Mouse (Mus musculus): ENCODE data around the gene Hnrnpa1. TPM values are rescaled to one million over a fixed set of nuclear protein-coding genes. Genes with fewer than 3 reads are reported as not detected.
"Not testable (repeated sequence)": the region's sequence is repeated elsewhere in the genome, so short reads cannot be mapped to it uniquely, and the experiment has no call there.

The Hnrnpa1 gene
- total RNA-seq, 1 experiment from 2014 or later: 1,831 TPM

DNA sequence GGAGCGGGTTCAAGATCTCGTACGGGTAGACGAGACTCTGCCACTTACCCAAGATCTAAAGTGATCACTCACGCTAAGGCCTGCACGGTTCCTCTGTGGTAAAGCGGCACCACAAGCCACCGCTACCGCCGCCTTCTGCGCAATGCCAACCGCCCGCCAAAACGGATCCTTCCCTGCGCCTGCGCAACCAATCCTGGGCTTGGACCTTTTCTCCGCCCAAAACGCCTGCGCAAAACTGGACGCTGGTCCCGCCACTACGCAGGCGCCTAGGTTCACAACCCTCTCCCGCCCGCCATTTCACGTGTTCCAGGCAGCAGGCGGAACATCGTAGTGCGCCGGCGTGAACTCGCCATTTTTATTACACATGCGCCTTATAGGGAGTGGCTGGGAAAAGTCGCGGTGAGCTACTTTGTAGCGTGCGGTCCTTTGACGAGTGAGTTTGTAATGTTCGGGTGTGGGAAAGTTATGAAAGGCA, 510 bp upstream of the Hnrnpa1 start, which contains the start of gene Cbx5:
Gene Cbx5 (minus strand): TSS at position 132 of the 475 bp plus-strand sequence.
- ATAC-seq (replicated peaks; ENCODE audit: low read depth, poor library complexity, severe bottlenecking): peak; percentile 67

GRCm38 (mm10) chr15:103241071-103242018, 1.1 kb downstream of the Hnrnpa1 start:
- not testable (repeated sequence) for ATAC-seq (replicated peaks; ENCODE audit: low read depth, poor library complexity, severe bottlenecking)

GRCm38 (mm10) chr15:103242885-103243284, 2.7 kb downstream of the Hnrnpa1 start:
- ATAC-seq (replicated peaks; ENCODE audit: low read depth, poor library complexity, severe bottlenecking): no peak

DNA sequence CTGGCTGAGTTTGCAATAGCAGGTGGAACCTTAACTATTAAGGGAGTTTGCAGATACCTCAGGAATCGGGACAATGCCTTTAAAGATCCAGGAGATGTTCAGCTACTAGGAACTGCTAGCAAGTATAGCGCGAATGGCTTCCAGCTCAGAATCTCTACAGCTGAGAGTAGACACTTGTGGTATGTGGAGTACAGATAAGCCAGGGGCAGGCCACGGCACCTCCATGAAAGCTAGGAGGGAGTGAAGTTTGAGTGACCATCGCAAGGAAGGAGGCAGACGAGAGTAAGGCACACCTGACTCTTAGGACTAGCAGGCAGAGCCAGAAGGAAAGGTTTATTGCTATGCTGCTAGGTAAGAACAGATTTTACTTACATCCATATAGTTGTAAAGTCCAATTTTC, 5.4 kb downstream of the Hnrnpa1 start:
- ATAC-seq (replicated peaks; ENCODE audit: low read depth, poor library complexity, severe bottlenecking): no peak

DNA sequence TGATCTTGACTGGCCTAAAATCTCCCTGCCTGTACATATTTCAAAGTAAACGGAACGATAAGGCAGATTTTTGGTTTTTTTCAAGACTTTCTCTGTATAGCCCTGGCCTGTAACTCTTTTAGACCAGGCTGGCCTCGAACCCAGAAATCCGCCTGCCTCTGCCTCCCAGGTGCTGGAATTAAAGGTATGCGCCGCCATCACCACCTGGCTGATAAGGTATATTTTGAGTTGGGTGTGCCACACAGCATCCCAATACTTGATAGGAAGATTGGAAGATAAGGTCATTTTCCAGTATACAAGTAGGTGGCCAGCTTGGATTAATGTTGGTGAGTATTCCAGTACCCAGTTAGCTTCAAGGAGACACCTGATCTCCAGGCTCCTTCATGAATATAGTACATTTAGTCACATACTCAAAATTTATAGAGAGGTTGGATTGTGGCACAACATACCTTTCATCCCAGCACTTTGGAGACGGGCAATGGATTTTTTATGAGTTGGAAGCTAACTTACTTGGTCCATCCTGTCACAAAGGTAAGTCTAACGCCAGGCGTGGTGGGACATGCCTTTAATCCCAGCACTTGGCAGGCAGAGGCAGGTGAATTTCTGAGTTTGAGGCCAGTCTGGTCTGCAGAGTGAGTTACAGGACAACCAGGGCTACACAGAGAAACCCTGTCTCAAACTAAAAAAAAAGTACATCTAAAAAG, 7.0 kb downstream of the Hnrnpa1 start:
- no peak for ATAC-seq (replicated peaks; ENCODE audit: low read depth, poor library complexity, severe bottlenecking)

DNA sequence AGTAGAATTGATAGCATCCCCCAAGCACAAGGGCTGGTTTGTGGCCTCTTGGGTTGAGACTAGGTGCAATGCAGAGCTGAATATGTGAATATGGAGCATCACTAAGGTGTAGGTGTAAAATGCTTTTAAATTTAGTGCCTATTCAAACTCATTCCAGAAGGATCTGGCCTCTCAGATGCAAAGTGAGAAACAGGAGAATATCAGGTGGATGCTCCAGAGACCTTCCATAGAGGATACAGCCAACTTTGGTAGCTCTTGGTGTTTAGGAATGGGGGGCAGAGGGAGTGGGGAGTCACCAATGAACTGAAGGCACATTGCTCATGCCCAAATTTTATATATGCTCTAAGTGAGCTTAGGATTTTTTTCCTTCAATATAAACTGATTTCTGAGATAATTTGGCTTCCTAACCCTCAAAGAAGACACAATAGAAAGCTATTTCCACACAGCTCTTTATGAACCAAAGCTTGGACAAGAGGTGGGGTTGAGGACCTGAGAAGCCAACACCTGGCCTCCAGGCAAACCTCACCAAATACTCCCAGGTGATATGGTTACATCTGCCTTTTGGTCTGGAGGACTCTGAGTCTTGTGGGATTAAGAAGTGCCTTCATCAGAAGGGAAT, 7.7 kb downstream of the Hnrnpa1 start:
- ATAC-seq (replicated peaks; ENCODE audit: low read depth, poor library complexity, severe bottlenecking): no peak

GRCm38 (mm10) chr15:103248401-103249313, 8.4 kb downstream of the Hnrnpa1 start:
- ATAC-seq (replicated peaks; ENCODE audit: low read depth, poor library complexity, severe bottlenecking): no peak

DNA sequence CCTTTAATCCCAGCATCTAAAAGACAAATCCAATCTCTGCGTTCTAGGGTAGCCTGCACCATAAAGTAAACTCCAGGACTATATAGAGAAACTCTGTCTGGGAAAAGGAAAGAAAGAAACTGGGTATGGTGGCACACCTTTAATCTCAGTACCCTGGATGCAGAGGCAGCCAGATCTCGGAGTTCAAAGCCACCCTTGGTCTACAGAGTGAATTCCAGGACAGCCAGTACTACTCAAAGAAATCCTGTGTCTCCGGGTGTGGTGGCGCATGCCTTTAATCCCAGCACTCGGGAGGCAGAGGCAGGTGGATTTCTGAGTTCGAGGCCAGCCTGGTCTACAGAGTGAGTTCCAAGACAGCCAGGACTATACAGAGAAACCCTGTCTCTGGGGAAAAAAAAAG, 9.3 kb downstream of the Hnrnpa1 start:
- ATAC-seq (replicated peaks; ENCODE audit: low read depth, poor library complexity, severe bottlenecking): not testable (repeated sequence)

GRCm38 (mm10) chr15:103250195-103250740, 10.0 kb downstream of the Hnrnpa1 start:
- peak; percentile 30; the same call in 1 of the 2 replicates for ATAC-seq (replicated peaks; ENCODE audit: low read depth, poor library complexity, severe bottlenecking)

- no peak; the same call in 1 of the 2 replicates for ATAC-seq (replicated peaks; ENCODE audit: low read depth, poor library complexity, severe bottlenecking)
These were observed 11.4 kb downstream of the Hnrnpa1 start for GRCm38 (mm10) chr15:103251595-103251994.

- ATAC-seq (replicated peaks; ENCODE audit: low read depth, poor library complexity, severe bottlenecking): peak; percentile 30
These were observed 12.4 kb downstream of the Hnrnpa1 start for GRCm38 (mm10) chr15:103252660-103253059.

DNA sequence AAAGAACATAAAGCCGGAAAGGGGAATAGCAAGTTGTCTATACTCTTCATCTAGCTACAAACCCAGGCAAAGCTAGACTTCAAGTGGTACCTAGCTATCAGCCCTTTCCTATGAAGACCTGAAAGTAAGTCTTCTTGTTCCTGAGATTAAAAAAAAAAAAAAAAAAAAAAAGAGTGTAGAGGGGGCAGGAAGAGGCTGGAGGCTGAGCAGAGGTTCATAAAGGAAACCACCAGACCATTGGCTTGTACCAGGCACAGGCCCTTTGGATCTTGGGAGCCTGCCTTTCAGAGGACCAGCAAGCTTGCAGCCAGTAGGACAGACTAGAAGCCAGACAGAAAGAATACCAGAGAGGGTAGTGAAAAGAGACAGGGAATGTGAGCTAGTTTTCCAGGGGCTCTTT, 13.1 kb downstream of the Hnrnpa1 start:
- no peak for ATAC-seq (replicated peaks; ENCODE audit: low read depth, poor library complexity, severe bottlenecking)

GRCm38 (mm10) chr15:103255169-103255568, 14.9 kb downstream of the Hnrnpa1 start:
- ATAC-seq (replicated peaks; ENCODE audit: low read depth, poor library complexity, severe bottlenecking): peak; percentile 24

DNA sequence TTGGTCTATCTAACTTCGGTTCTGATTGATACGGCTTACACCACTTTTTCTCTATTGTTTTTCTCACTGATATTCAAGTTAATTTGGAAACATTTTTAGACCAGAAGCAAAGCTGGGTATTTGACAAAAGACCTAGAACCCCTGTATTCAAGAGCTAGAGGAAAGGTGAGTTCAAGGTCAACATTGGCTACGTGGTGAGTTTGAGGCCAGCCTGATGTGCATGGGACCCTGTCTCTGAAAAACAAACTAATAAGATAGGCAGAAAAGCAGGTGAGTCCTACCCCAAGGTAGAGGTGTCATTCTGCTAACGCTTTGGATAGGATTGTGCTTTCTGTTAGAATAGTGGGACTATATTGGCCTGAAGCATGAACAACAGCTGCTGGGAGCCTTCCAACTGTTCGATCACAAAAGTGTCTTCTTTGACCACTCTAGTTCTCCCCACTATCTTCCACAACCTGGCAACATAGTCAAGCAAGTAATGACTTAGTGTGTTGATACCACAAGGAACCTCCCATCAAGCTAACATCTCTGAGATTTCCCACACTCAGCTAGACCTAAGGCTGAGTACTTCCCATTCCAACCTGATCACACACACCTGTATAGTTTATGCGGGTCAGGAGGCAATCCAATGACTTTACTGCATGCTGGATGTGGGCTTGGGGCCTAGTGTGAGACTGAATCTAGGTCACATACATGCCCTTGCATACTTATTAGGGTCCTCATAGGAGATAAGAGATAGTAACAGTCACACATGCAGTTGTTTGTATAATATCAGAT, 16.2 kb downstream of the Hnrnpa1 start:
- ATAC-seq (replicated peaks; ENCODE audit: low read depth, poor library complexity, severe bottlenecking): no peak

DNA sequence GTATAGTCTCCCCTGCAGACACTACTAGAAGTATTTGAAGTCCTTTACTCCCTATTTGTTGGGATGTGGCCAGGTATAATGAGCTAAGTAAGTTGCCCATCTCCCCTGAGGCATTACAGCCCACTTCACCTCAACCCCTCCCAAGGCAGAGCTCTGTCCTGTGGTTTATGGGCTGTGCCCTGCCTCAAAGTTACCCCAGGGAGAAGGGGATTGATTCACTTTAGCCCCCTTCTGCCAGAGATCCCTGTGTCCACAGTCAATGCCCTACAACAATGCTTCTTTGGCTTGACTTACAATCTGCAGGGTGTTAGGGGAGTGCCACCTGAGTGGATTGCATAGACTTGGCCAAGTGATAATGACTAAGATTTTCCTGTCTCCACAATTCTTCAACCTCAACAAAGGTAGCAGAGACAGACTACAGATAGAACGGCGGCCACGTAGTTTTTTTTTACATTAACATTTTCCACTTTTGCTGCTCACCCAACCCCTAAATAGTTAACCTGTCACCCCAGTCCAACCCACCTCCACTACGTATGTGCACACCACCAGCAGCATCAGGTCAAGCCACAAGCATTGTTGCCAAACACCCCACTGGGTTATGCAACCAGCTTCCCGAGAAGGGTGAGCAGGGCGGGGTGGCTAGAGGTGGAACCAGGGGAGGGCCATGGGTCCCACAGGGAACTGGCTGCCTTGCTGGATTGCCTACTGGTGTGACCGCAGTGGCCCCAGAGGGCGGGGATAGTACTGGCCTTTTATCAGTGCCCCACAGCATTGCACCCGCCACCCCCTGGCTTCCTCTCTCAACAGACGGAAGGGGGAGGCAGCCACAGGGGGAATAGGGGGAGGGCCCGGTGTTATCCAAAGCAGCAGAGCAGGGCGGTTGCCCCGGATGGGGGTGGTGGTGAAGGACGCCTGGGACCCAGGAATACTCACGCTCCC, 17.8 kb downstream of the Hnrnpa1 start, which contains the start of gene Nfe2:
Gene Nfe2 (minus strand): TSS at position 614 of the 939 bp plus-strand sequence.
- peak; percentile 83 for ATAC-seq (replicated peaks; ENCODE audit: low read depth, poor library complexity, severe bottlenecking)

- no peak for ATAC-seq (replicated peaks; ENCODE audit: low read depth, poor library complexity, severe bottlenecking)
These were observed 18.9 kb downstream of the Hnrnpa1 start for GRCm38 (mm10) chr15:103259162-103259561.

GRCm38 (mm10) chr15:103259989-103260388, 19.8 kb downstream of the Hnrnpa1 start:
- ATAC-seq (replicated peaks; ENCODE audit: low read depth, poor library complexity, severe bottlenecking): peak; percentile 28

All from common myeloid progenitor, adult 5-6 weeks (primary cell).